Mouse (Mus musculus) layer of hippocampus, postnatal 14 days (tissue): ENCODE results near the gene Ptprn2. TPM values are rescaled to one million over a fixed set of nuclear protein-coding genes. Genes with fewer than 3 reads are reported as not detected.

ENCODE experiments used
- DNase-seq, 2 experiments: peaks; one replicate each; pipeline ENCODE4 v3.0.0; 2021 to 2022; ENCODE audit warnings: low spot score in 2 of 2, mixed read lengths in 1 of 2
- total RNA-seq, 2 experiments: library from RNA; stranded (reverse); gene quantifications; 2 replicates each; pipeline ENCODE4 v1.2.3; 2021

Ptprn2 gene
- total RNA-seq, 2 experiments from 2014 or later, result 256 to 277 TPM

- no peak for DNase-seq
Measured at GRCm38 (mm10) chr12:116587548-116587947, 102.0 kb downstream of the Ptprn2 start.

DNA sequence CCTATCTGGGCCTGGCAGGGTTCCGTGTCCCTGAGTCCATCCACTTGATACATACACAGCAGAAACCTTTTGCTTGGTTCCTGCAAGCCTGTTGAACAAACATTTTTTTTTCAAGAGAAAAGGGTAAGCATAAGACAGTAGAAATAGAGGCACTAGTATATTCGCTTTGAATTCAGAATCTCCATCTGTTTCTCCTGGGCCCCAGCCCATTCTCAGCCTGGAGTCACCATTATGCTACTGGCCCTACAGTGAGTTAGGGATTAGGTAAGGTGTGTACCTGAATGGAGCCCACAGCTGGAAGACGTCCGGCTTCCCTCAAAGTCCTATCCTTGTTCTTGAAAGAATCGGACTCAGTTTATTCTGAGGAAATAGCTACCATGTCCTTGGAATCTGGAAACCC lies 104.6 kb downstream of the Ptprn2 start:
- no peak for DNase-seq

DNA sequence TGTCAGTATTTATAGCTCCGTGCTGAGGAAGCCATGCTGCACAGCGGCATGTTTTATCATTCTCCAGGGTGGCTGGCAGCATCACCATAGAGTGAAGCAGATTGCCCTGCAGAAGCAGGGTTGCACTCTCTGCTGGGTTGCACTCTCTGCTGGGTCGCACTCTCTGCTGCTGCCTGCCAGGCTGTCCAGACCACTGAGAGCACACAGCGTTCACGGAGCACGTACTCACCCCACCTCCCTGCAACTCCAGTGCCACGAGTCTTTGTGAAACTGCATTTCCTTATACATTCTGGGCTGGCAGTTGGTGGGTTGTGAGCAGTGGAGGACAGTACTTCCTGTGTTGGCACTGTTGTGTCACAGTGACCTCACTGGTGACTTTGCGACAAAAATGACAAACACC lies 108.9 kb downstream of the Ptprn2 start:
- no peak for DNase-seq

GRCm38 (mm10) chr12:116594866-116595610 lies 109.5 kb downstream of the Ptprn2 start:
- DNase-seq, result no peak

DNA sequence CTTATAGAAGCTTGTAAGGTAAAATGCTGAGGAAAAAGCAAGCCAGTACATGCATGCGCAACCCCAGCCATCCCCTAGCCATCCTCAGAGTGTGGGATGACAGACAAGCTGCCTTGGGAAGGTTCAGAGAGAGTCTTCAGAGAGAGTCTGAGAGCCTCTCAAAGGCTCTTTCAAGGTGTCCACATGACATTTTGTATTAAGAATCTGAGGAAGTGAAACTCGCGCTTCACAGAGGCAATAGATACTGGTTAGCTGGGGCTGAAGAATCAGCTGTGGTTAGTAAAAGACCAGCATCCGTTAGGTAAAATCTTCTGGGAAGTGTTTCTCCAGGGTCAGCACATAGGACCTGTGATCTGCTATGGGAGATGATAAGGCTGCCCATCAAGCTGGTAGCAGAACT lies 110.2 kb downstream of the Ptprn2 start:
- no peak for DNase-seq

DNA sequence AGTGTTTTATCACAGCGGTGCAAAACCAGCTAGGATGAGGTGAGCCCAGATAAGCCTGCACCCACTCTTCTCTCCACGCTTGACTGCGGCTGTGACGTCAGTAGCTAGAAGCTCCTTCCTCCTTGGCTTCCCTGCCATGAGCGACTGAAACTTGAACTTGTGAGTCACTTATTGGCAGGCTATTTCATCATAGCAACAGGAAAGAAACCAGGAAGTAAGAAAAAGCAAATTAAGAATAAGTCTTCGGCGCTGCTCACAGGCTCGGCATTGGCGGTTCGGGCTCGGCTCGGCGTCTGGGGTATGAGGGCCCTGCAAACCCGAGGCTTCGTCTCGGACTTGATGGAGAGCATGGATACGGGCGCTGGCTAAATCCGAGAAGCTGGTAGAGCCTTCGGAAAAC lies 111.5 kb downstream of the Ptprn2 start:
- no peak for DNase-seq

DNA sequence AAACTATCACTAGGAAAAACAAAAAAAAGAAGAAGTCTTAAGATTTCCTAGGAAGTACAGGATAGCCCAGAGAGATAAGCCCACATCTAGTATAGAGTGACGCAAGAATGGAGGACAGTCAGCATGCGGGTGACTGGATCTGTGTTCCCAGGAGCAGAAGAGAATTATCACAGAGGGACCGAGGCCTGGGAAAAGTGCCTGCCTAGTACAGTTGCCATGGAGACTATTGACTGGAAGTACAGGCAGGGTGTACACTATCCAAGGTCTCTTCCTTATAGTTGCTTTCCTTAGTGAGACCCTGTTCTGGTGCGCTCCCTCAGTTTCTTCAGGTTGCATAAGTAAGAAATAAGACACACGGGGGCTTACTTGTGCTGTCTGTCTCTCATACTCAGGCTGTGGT lies 112.2 kb downstream of the Ptprn2 start:
- DNase-seq, result no peak

DNA sequence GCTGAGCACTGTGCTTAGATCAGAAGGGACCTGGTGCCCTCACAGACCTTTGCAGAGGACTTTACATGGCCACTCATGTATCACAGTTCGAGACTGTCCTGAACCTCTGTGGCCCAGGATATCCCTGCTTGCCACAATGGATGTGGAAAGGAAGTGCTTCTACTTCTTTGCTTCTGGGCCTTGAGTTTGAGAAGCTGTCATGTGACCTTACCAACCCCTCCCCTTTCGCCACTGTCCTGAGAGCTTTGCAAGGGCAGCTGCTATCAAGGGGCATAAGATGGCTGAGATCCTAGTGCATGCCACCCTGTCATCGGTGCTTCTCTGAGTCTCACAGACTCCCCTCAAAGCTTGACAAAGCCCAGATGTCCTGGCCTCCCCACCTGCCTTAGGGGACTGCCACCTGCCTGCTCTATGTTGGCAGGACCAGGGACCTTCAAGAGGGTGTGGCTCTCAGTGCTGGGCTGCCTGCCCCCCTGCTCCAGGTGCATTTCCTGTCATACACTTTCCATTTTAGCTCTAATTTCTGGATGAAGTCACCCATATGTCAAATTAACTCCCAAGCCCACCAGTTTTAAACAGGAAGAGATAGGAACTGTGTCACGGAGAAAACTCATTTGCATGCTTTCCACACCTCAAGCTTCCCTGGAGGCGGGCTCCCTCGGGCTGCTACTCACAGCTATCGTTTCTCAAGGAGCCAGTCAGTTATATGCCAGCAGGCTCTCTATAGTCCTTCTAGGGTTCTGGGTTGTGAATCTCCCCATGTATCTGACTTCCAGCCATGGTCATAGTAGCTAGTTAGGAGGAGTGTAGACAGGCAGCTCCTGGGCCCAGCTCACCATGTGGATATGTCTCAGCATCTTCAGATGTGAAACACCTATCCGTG lies 112.8 kb downstream of the Ptprn2 start:
- no peak for DNase-seq

GRCm38 (mm10) chr12:116599537-116599936 lies 114.0 kb downstream of the Ptprn2 start:
- peak; percentile 52 to 65 for DNase-seq

GRCm38 (mm10) chr12:116600054-116600453 lies 114.5 kb downstream of the Ptprn2 start:
- DNase-seq, result no peak

DNA sequence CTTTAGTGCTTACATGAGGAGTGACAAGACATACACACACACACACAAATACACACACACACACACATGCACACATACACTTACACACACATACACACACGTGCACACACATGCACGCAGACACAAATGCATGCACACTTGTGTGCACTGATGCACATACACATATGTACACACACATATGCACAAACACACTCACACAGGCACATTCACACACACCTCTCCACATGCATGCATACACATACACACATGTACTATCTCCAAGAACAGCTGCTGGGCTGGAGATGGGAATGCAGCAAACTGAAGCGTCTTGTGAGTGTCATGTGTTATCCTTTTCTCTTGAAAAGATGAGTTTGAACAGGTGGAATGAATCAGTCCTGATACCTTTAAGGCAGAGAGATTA lies 115.9 kb downstream of the Ptprn2 start:
- no peak for DNase-seq

- DNase-seq, result no peak
Measured at GRCm38 (mm10) chr12:116601921-116602320, 116.4 kb downstream of the Ptprn2 start.

DNA sequence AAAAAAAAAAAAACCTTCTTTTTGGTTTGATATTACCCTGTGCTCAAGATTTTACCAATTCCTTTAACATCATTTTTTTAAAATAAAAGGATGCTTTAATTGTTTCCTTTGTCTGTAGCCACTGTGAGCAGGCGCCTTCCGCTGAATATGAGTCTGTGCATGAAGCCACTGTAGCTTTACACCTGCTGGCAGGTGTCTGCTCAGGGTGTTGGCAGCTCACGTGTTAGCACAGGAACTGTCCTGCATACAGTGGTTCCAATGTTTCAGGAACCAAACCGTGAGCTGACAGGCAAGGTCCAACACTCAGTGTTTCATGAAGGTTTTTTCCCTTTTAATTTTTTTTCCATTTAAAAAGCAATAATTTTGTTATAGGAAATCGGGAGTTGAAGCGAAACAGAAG lies 123.1 kb downstream of the Ptprn2 start:
- DNase-seq, result no peak

GRCm38 (mm10) chr12:116619868-116620267 lies 134.3 kb downstream of the Ptprn2 start:
- DNase-seq, result peak; percentile 84

DNA sequence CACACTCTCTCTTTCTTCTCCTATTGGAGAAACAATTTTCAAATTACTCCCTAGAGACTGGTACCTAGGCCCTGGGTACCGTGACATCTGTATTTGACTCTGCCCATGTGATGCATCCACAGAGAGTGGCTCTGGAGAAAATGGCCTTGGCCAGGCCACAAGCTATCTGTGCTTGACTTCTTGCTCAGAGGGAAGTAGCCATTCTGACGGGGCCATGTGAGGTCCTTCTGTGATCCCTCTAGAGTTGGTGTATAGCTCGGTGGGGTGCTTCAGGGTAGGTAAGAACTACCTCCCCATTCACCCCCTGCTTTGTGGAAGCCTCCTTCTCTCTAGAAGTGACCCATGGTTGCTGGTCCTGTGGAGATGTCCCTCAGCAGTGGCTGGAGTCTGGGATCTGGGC lies 134.8 kb downstream of the Ptprn2 start:
- DNase-seq, result no peak

GRCm38 (mm10) chr12:116621325-116622040 lies 136.0 kb downstream of the Ptprn2 start:
- no peak for DNase-seq

GRCm38 (mm10) chr12:116622665-116623387 lies 137.3 kb downstream of the Ptprn2 start:
- DNase-seq, result peak; percentile 37 to 62

- DNase-seq, result peak; percentile 46 to 69
Measured at GRCm38 (mm10) chr12:116625391-116626281, 140.1 kb downstream of the Ptprn2 start.

DNA sequence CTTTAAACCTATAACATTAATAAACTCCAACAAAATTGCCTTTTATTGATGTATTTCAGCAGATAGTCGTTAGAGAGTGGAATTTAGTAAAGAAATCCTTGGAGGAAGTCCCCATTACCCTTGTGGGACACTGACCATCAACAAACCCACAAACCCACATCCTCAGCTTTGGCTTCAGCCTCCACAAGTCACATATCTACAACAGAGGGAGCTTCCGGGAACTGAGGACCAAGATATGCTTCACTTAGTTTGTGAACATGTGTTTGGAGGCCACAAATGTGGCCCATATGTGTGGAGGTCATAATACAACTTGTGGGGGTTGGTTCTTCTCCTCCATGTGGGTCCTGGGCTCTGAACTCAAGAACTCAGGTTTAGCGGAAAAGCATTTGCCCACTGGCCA lies 143.5 kb downstream of the Ptprn2 start:
- DNase-seq, result no peak

GRCm38 (mm10) chr12:116637498-116637897 lies 152.0 kb downstream of the Ptprn2 start:
- no peak for DNase-seq
